Mouse (Mus musculus) brown adipose tissue, adult 24 weeks (tissue): Measurements from ENCODE around the gene Zfp61. TPM values are rescaled to one million over a fixed set of nuclear protein-coding genes. Genes with fewer than 3 reads are reported as not detected.
"Not testable (repeated sequence)": the region's sequence is repeated elsewhere in the genome, so short reads cannot be mapped to it uniquely, and the experiment has no call there.

Source experiments
- H3K27ac ChIP-seq: fragments of 200-500 bp; replicated peaks from 2 replicates; pipeline ENCODE4 v1.5.1; 2012; ENCODE audit warnings: low read depth, mild to moderate bottlenecking, low read length
- H3K4me1 ChIP-seq: fragments of 200-500 bp; 2 replicates; pipeline ENCODE4 v1.6.1; 2012; ENCODE audit warnings: low read length, mixed read lengths; ENCODE audit not compliant: control insufficient read depth, insufficient read depth, insufficient read length
- H3K4me3 ChIP-seq: fragments of 200-500 bp; 2 replicates; pipeline ENCODE4 v1.5.1; 2012; ENCODE audit warnings: low read depth, mild to moderate bottlenecking, low read length, moderate library complexity; ENCODE audit not compliant: insufficient read depth
- polyA plus RNA-seq: library from polyadenylated mRNA; stranded (reverse); fragments of >200 nt; gene quantifications from 2 replicates; pipeline ENCODE4 v1.2.4, GENCODE M21; 2012; ENCODE audit not compliant: missing spikeins, insufficient read depth, insufficient read length

The Zfp61 gene
- polyA plus RNA-seq, 1 experiment = 1.5 TPM

- no peak overlapping the region for H3K4me3 ChIP-seq
- H3K27ac ChIP-seq = no peak overlapping the region
- H3K4me1 ChIP-seq = no peaks in the 10 kb centered on the region
Observed at GRCm38 (mm10) chr7:24286916-24287315, 14.1 kb downstream of the Zfp61 start.

- no peak overlapping the region for H3K27ac ChIP-seq
- H3K4me1 ChIP-seq = no peaks in the 10 kb centered on the region
- no peak overlapping the region for H3K4me3 ChIP-seq
Observed at GRCm38 (mm10) chr7:24286090-24286489, 14.9 kb downstream of the Zfp61 start.

DNA sequence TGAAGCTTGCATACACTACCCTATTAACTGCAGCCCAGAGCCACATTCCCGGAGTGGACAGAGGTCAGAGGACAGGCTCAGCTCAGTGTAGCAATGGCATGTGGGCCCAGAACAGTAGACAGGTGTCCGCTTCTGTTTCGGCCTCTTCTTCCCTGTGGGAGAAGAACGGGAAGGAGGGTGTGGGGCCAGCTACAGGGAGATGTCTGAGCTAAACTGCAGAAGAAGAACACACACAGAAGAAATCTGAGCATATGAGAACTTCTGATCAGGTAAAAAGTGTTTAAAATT, 20.2 kb downstream of the Zfp61 start:
- H3K4me1 ChIP-seq = no peaks in the 10 kb centered on the region
- no peak overlapping the region for H3K27ac ChIP-seq
- H3K4me3 ChIP-seq = no peak overlapping the region

- Histone ChIP-seq H3K4me1 (no peaks in the 10 kb centered on the region), H3K27ac (no peak overlapping the region), H3K4me3 (no peak overlapping the region)
Observed at GRCm38 (mm10) chr7:24280031-24280857, 20.8 kb downstream of the Zfp61 start.

- H3K4me3 ChIP-seq, H3K4me1 ChIP-seq, H3K27ac ChIP-seq: not testable (repeated sequence)
Observed at GRCm38 (mm10) chr7:24278771-24279170, 22.3 kb downstream of the Zfp61 start.

GRCm38 (mm10) chr7:24274456-24274855, 26.6 kb downstream of the Zfp61 start:
- H3K4me1 ChIP-seq = peaks cover 4% of the 10 kb centered on the region; the same call in 1 of the 2 replicates
- H3K4me3 ChIP-seq = no peak overlapping the region
- no peak overlapping the region for H3K27ac ChIP-seq

DNA sequence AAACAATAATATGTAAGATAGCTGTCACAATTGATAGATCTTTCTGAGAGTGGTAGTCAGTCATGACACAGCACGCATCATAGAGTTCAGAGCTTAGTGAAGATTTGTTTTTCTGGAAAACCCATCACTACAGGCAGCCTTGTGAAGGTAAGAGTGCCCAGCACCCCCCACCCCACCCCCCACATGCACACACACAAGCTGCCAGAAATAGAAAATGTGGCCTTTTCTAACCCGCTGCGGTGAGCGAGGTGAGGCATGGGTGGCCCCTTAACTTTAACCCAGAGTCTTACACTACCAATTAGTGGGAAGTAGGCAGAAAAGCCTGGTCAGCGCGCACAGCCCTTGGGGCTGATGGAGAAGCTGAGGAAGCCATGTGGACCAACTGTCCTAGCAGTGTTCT, 29.8 kb downstream of the Zfp61 start:
- no peak overlapping the region for H3K4me3 ChIP-seq
- no peak overlapping the region for H3K27ac ChIP-seq
- peaks cover 4% of the 10 kb centered on the region; the same call in 1 of the 2 replicates for H3K4me1 ChIP-seq

- Histone ChIP-seq H3K4me1 (peaks cover 4% of the 10 kb centered on the region; the same call in 1 of the 2 replicates), H3K27ac (peak within 1 kb of the TSS; percentile 58; the same call in 1 of the 2 replicates), H3K4me3 (peak within 1 kb of the TSS; percentile 79)
Observed at GRCm38 (mm10) chr7:24270288-24270672, 30.8 kb downstream of the Zfp61 start, which contains the start of gene Zfp93. Gene Zfp93 (plus strand): TSS chr7:24270420.

- Histone ChIP-seq H3K27ac (peak overlapping the region; percentile 58; the same call in 1 of the 2 replicates), H3K4me1 (peaks cover 4% of the 10 kb centered on the region; the same call in 1 of the 2 replicates), H3K4me3 (peak overlapping the region; percentile 79)
Observed at GRCm38 (mm10) chr7:24269667-24270287, 31.3 kb downstream of the Zfp61 start.

DNA sequence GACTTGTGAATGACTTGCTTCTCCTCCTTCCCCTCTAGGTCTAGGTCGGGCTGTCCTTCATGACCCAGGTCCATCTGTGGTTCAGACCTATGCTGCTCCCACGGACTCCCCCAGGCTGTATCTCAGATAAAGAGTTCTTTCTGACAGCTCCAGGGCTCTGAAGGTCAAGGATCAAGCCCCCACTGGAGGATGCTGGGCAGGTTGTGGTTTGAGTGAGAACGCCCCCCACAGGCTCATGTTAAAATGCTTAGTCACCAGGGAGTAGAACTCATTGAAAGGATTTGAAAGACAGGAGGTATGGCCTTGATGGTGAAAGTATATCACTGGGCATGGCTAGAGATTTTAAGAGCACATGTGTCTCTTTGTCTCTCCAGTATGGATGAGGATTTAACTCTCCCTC, 31.8 kb downstream of the Zfp61 start:
- H3K4me3 ChIP-seq = no peak overlapping the region
- H3K27ac ChIP-seq = no peak overlapping the region
- H3K4me1 ChIP-seq = peaks cover 4% of the 10 kb centered on the region; the same call in 1 of the 2 replicates

GRCm38 (mm10) chr7:24268176-24269155, 32.6 kb downstream of the Zfp61 start:
- Histone ChIP-seq H3K4me1 (peaks cover 4% of the 10 kb centered on the region; the same call in 1 of the 2 replicates), H3K27ac (no peak overlapping the region), H3K4me3 (no peak overlapping the region)

- no peaks in the 10 kb centered on the region; the same call in 1 of the 2 replicates for H3K4me1 ChIP-seq
- no peak overlapping the region for H3K4me3 ChIP-seq
- H3K27ac ChIP-seq = no peak overlapping the region
Observed at GRCm38 (mm10) chr7:24260000-24260312, 41.1 kb downstream of the Zfp61 start.

GRCm38 (mm10) chr7:24259306-24259999, 41.6 kb downstream of the Zfp61 start:
- Histone ChIP-seq H3K4me3 (no peak overlapping the region), H3K4me1 (no peaks in the 10 kb centered on the region; the same call in 1 of the 2 replicates), H3K27ac (no peak overlapping the region)

GRCm38 (mm10) chr7:24254633-24255474, 46.2 kb downstream of the Zfp61 start, which contains the start of gene Zfp108:
Gene Zfp108 (plus strand): TSS chr7:24254794.
- H3K27ac ChIP-seq = no peak within 1 kb of the TSS
- no peaks in the 10 kb centered on the region; the same call in 1 of the 2 replicates for H3K4me1 ChIP-seq
- peak within 1 kb of the TSS; percentile 80 for H3K4me3 ChIP-seq
